Mouse (Mus musculus): ENCODE measurements around the gene Tgfa. TPM values are rescaled to one million over a fixed set of nuclear protein-coding genes. Genes with fewer than 3 reads are reported as not detected.

The Tgfa gene
- polyA plus RNA-seq (2016; fragmentation: Nextera tagmentation; extraction: Ambion mirVana) = 1.5 and 2.5 TPM in 2 replicates

DNA sequence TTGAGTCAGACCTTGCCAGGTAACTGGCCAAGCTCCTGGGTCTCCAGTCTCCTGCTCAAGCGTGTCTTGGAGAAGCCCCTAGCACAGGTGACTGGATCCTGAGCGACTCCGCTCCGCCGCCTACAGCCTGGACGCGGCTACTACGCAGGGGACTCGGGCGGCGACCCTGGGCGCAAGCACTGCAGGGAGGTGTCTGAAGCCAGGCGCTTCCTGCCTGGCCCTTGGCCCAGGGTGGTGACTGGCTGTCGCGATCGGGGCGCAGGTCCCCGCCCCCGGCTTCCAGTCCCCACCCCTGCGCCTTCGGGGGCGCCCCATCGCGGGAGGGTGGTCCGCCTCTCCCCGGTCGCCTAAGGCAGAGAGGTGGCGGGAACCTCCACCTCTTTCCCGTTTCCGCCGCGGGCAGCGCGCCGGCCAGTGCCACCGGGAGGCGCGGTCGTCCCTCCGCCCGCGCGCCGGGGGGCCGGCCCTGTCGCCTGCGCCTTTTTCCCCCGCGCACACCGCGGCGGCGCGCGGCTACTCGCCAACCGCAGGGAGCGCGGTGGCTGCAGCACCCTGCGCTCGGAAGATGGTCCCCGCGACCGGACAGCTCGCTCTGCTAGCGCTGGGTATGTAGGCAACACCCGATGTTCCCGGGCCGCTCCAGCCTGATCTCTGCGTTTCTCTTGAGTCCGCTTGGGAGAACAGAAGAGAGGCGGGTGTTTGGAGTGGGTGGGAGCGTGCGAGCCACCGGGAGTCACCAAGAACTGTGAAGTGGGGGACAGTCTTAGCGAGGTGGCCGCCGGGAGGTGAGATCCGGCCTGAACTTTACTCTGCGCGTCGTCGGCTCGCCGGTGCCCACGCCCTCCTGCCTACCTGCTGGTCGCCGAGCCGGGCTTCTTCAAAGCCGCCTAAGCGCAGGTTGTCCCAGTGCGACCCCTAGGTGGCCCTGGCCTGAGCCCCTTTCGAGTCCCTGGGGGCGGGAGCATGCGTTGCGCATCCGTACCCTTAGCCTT, at the start of gene Tgfa:
Gene Tgfa, plus strand, starts transcription at position 283 of the 992 bp plus-strand sequence.
- Histone ChIP-seq H3K4me2 (peak within 1 kb of the TSS; percentile 98), H3K4me1 (replicated peaks) (peaks cover 28% of the 10 kb centered on the region), H3K27ac (no peak within 1 kb of the TSS), H3K27me3 (peaks cover 65% of the 10 kb centered on the region), H3K4me3 (replicated peaks) (peak within 1 kb of the TSS; percentile 67), H3K9ac (replicated peaks) (peak within 1 kb of the TSS; percentile 60), H3K36me3 (no peaks in the 10 kb centered on the region), H3K9me3 (no peaks in the 10 kb centered on the region)
- under 1% methylated on average over 92 of the region's 97 CpGs for WGBS
- ATAC-seq (ENCODE audit: insufficient number of reproducible peaks, insufficient read depth, low FRiP score, low TSS enrichment, low read depth) = peak; percentile 64; the same call in 1 of the 2 replicates

DNA sequence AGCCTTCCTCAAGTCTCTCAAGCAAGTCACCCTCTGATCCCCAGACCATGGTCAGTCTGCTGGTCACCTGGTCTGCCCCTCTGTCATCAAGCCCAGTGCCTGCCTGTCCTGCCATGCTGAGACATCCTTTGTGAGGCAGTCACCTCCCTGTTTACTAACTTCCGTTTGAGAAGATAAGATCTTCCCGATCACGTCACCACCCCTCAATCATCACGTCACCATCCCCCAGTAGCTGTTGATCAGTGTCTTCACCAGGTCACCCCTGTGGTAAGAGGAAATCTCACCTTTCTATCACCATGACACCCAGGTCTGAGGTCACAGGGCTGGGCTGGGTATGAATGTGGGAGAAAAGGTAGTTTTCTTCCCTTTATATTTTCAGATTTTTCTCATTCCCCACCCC, 46.5 kb upstream of the Tgfa start:
- Histone ChIP-seq H3K27me3 (no peaks in the 10 kb centered on the region), H3K9ac (replicated peaks) (no peak overlapping the region), H3K4me2 (no peak overlapping the region), H3K4me1 (replicated peaks) (0 out of 2 replicates have a peak, but pooled peaks cover 7% of the 10 kb centered on the region), H3K36me3 (no peaks in the 10 kb centered on the region), H3K4me3 (replicated peaks) (no peak overlapping the region), H3K27ac (no peak overlapping the region), H3K9me3 (no peaks in the 10 kb centered on the region)
- no peak for ATAC-seq (ENCODE audit: insufficient number of reproducible peaks, insufficient read depth, low FRiP score, low TSS enrichment, low read depth)
- WGBS = 52% methylated on average over 4 of the region's 4 CpGs

DNA sequence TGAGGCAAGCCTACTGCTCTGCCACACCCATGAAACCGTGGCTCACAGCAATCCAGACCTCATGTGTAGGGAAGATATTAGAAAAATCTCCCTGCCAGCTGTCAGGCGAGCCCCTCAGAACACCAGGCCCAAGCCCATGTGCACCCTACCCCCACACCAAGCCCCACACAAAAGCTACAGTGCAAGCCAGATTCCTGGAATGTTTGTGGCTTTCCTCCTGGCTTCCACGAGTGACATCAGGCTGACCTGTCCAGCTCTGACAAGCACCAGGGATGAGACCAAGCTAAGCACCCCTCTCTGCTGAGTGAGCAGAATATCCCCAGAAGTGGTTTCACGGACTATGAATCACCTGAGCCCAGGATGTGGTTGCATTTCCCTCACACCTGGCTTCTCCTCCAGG, 46.0 kb upstream of the Tgfa start:
- no peak overlapping the region for H3K27ac ChIP-seq
- no peaks in the 10 kb centered on the region for H3K36me3 ChIP-seq
- no peak overlapping the region for H3K4me3 ChIP-seq (replicated peaks)
- WGBS = 46% methylated on average over 4 of the region's 4 CpGs
- H3K27me3 ChIP-seq = no peaks in the 10 kb centered on the region
- H3K4me2 ChIP-seq = no peak overlapping the region
- no peak for ATAC-seq (ENCODE audit: insufficient number of reproducible peaks, insufficient read depth, low FRiP score, low TSS enrichment, low read depth)
- H3K4me1 ChIP-seq (replicated peaks) = 0 out of 2 replicates have a peak, but pooled peaks cover 7% of the 10 kb centered on the region
- H3K9me3 ChIP-seq = no peaks in the 10 kb centered on the region
- H3K9ac ChIP-seq (replicated peaks) = no peak overlapping the region

DNA sequence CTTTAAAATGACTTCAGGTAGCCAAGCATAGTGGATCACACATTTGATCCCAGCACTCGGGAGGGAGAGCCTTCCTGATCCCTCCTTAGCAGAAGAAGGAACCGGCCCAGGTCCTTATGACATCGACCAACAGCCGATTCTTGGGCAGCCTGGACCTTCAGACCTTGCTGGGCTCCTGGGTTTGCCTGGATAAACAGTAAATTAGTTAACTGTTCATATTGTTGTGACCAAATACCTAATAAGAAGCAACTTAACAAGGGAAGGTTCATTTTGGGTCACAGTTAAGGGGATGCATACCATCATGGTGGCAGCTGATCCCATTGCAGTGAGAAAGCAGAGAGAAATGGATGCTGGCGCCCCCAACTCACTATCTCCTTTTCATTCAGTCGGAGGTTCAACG, 42.3 kb upstream of the Tgfa start:
- H3K9me3 ChIP-seq = no peaks in the 10 kb centered on the region
- no peak overlapping the region for H3K4me2 ChIP-seq
- no peak overlapping the region for H3K9ac ChIP-seq (replicated peaks)
- H3K4me3 ChIP-seq (replicated peaks) = no peak overlapping the region
- WGBS = 88% methylated on average over 7 of the region's 7 CpGs
- H3K36me3 ChIP-seq = no peaks in the 10 kb centered on the region
- H3K27me3 ChIP-seq = no peaks in the 10 kb centered on the region
- 0 out of 2 replicates have a peak, but pooled peaks cover 13% of the 10 kb centered on the region for H3K4me1 ChIP-seq (replicated peaks)
- no peak overlapping the region for H3K27ac ChIP-seq
- no peak for ATAC-seq (ENCODE audit: insufficient number of reproducible peaks, insufficient read depth, low FRiP score, low TSS enrichment, low read depth)

DNA sequence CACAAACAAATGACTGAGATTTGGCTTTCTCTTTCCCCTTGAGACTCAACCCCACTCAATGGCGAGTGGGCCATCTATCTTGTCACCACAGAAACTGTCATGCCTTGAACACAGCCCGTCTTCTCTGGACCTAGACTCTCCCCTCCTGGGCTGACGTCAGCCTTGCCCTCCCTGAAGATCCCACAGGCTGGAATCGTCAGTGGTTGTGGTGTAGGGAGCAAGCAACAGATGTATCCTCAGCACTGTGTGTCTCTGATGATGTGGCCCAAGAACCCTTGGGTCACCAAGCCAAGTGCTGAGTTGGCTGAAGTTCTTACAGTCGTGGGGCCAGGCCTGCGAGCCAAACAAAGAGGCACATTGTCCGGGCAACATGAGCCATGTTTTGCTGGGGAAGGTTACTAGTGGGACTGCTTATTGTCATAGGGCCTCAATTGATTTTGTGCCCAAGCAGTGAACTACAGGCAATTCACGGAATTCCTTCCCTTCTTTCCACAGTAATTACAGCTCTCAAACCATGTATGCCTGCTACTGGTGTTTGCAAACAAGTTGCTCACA, 41.5 kb upstream of the Tgfa start:
- ATAC-seq (ENCODE audit: insufficient number of reproducible peaks, insufficient read depth, low FRiP score, low TSS enrichment, low read depth) = no peak
- Histone ChIP-seq H3K4me3 (replicated peaks) (no peak overlapping the region), H3K4me1 (replicated peaks) (0 out of 2 replicates have a peak, but pooled peaks cover 7% of the 10 kb centered on the region), H3K9me3 (no peaks in the 10 kb centered on the region; the same call in 1 of the 2 replicates), H3K4me2 (no peak overlapping the region), H3K27me3 (no peaks in the 10 kb centered on the region), H3K36me3 (no peaks in the 10 kb centered on the region), H3K9ac (replicated peaks) (no peak overlapping the region), H3K27ac (no peak overlapping the region)
- 71% methylated on average over 8 of the region's 8 CpGs for WGBS

DNA sequence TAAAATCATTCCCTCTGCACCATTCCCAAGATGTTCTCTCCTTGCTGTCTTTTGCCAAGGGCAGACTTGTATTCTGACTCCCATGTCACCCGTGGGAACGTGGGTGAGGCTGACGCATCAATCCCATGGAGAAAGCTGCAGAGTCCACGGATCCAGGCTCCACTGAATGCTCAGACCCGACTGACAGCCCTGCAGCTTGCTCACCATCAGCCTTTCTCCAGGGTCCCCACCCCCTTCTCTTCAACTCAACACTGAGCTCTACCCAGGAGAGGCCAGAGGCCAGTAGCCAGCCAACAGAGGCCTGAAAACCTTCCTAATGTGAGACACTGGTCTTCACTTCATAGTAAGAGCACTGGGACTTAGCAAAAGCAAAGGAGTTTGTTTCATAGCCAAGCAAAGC, 41.0 kb upstream of the Tgfa start:
- Histone ChIP-seq H3K27me3 (no peaks in the 10 kb centered on the region), H3K9me3 (no peaks in the 10 kb centered on the region; the same call in 1 of the 2 replicates), H3K4me1 (replicated peaks) (0 out of 2 replicates have a peak, but pooled peaks cover 6% of the 10 kb centered on the region), H3K9ac (replicated peaks) (no peak overlapping the region), H3K4me3 (replicated peaks) (no peak overlapping the region), H3K36me3 (no peaks in the 10 kb centered on the region), H3K27ac (no peak overlapping the region), H3K4me2 (no peak overlapping the region)
- 84% methylated on average over 5 of the region's 5 CpGs for WGBS
- no peak for ATAC-seq (ENCODE audit: insufficient number of reproducible peaks, insufficient read depth, low FRiP score, low TSS enrichment, low read depth)

DNA sequence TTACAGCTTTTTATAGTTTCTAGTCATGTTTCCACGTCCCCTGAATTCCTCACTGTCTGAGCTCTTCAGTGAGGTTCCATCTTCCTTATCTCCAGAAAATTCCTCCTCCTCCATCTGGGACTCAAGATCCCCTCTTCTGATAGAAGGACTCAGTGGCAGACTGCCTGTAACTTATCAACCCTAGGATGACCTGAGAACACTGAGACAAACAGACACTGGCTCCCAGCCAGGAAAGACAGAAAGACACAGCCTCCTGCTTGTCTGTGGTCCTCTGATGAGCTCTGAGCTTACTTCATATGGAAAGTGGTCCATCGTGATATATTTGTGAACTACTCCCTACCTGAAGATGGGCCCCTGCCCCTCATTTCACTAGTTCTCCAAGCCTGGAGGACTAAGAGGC, 40.5 kb upstream of the Tgfa start:
- WGBS = 64% methylated on average over 2 of the region's 2 CpGs
- Histone ChIP-seq H3K9me3 (no peaks in the 10 kb centered on the region; the same call in 1 of the 2 replicates), H3K36me3 (no peaks in the 10 kb centered on the region), H3K4me1 (replicated peaks) (0 out of 2 replicates have a peak, but pooled peaks cover 6% of the 10 kb centered on the region), H3K4me2 (no peak overlapping the region), H3K27ac (no peak overlapping the region), H3K9ac (replicated peaks) (no peak overlapping the region), H3K27me3 (no peaks in the 10 kb centered on the region), H3K4me3 (replicated peaks) (no peak overlapping the region)
- ATAC-seq (ENCODE audit: insufficient number of reproducible peaks, insufficient read depth, low FRiP score, low TSS enrichment, low read depth) = no peak

DNA sequence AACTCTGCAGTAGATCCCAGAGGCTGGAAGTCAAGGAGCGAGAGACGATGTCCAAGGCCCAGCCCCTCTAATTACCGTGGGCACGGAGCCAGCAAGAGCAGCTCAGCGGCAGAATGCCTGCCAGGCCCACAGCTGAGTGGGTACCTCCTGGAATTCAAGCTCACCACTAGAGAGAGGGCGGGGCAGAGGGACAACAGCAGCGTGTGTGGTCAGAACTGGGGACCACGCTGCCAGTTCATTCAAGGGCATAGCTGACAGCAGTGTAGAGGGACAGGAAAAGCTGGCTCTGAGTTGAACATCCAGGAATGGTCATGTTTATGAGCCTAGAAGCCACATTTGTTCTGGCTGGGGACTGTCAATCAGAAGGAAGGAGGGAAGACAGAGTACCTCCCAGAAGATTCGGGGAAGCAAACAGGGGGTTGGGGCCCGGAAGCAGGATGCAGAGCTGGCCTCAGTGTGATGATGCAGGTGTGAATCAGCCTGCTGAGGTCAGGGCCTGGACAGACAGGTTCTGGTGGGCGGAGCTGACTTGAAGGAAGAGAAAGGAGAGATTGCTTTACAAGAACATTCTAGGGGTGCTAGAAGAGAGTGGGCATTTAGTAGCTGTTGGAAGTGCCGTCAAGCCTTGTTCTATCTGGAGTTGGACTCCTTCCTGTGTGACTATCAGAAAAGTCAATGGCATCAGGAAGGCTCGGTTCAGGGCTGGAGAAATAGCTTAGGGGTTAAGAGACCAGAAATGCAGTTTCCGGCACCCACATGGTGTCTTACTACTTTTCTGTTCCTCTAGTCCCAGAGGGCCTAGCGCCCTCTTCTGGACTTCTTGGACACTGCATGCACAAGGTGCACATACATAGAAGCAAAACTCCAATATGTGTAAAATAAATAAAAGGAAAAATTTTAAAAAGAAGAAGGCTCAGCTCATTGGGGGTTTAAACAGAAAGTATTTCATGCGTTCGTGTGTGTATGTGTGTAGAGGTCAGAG, 37.5 kb upstream of the Tgfa start:
- Histone ChIP-seq H3K9ac (replicated peaks) (no peak overlapping the region), H3K4me2 (no peak overlapping the region), H3K9me3 (no peaks in the 10 kb centered on the region; the same call in 1 of the 2 replicates), H3K4me3 (replicated peaks) (no peak overlapping the region), H3K27me3 (no peaks in the 10 kb centered on the region), H3K27ac (no peak overlapping the region), H3K36me3 (no peaks in the 10 kb centered on the region), H3K4me1 (replicated peaks) (0 out of 2 replicates have a peak, but pooled peaks cover 6% of the 10 kb centered on the region)
- 64% methylated on average over 17 of the region's 17 CpGs for WGBS
- ATAC-seq (ENCODE audit: insufficient number of reproducible peaks, insufficient read depth, low FRiP score, low TSS enrichment, low read depth) = no peak

DNA sequence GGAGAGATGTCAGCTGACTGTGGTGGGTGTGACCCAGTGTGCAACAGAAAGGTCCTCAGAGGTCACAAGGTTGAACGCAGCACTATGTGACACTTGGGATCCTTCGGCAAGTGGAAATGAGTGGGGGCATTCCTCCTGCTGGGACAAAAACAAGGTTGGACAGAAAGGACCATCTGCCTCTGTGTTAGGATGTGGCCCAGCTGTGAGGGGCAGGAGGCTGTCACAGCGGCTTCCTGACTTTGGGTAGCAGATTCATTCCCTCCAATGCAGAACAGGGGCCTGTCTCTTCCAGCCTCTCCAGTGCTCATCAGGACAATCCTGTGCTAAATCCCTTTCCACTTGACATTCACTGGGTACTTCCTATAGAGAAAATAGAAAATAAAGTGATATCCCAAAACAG, 34.1 kb upstream of the Tgfa start:
- peaks cover 3% of the 10 kb centered on the region; the same call in 1 of the 2 replicates for H3K27me3 ChIP-seq
- H3K4me3 ChIP-seq (replicated peaks) = no peak overlapping the region
- WGBS = 65% methylated on average over 3 of the region's 3 CpGs
- no peak overlapping the region for H3K4me2 ChIP-seq
- H3K27ac ChIP-seq = no peak overlapping the region
- H3K9me3 ChIP-seq = no peaks in the 10 kb centered on the region; the same call in 1 of the 2 replicates
- no peak for ATAC-seq (ENCODE audit: insufficient number of reproducible peaks, insufficient read depth, low FRiP score, low TSS enrichment, low read depth)
- H3K36me3 ChIP-seq = no peaks in the 10 kb centered on the region
- 0 out of 2 replicates have a peak, but pooled peaks cover 6% of the 10 kb centered on the region for H3K4me1 ChIP-seq (replicated peaks)
- H3K9ac ChIP-seq (replicated peaks) = no peak overlapping the region

DNA sequence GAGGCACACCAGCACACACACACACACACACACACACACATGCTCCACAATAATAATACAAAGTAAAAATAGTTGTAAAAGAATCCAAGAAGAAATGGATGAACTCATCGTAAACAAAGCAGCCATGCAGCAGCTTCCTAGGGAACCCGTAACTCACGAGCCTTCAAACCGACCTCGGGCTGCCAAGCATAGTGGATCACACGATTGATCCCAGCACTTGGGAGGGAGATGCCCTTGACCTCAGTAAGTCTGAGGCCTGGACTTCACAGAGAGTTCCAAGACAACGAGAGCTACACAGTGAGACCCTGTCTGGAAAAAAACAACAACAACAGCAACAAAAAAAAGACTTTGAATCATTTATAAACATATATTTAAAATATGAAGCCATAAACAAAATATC, 33.4 kb upstream of the Tgfa start:
- WGBS = 56% methylated on average over 7 of the region's 7 CpGs
- H3K27ac ChIP-seq = no peak overlapping the region
- H3K4me3 ChIP-seq (replicated peaks) = no peak overlapping the region
- H3K9me3 ChIP-seq = no peaks in the 10 kb centered on the region; the same call in 1 of the 2 replicates
- peaks cover 4% of the 10 kb centered on the region; the same call in 1 of the 2 replicates for H3K27me3 ChIP-seq
- no peak for ATAC-seq (ENCODE audit: insufficient number of reproducible peaks, insufficient read depth, low FRiP score, low TSS enrichment, low read depth)
- no peaks in the 10 kb centered on the region for H3K36me3 ChIP-seq
- 0 out of 2 replicates have a peak, but pooled peaks cover 6% of the 10 kb centered on the region for H3K4me1 ChIP-seq (replicated peaks)
- H3K9ac ChIP-seq (replicated peaks) = no peak overlapping the region
- H3K4me2 ChIP-seq = no peak overlapping the region

All from limb, embryonic 12.5 days (tissue).